Mouse (Mus musculus) cortical plate, adult 2 months (tissue): ENCODE results near the gene Setd1b. TPM values are rescaled to one million over a fixed set of nuclear protein-coding genes. Genes with fewer than 3 reads are reported as not detected.

Experiments used
- H3K27ac ChIP-seq: fragments of 200-500 bp; 2 replicates; pipeline ENCODE4 v1.5.1; 2012; ENCODE audit warnings: low read length, control low read depth, inconsistent platforms; ENCODE audit not compliant: insufficient read depth
- H3K4me1 ChIP-seq: fragments of 200-500 bp; 2 replicates; pipeline ENCODE4 v1.6.1; 2011; ENCODE audit warnings: low read length; ENCODE audit not compliant: control insufficient read depth, insufficient read depth
- H3K4me3 ChIP-seq: fragments of 200-500 bp; 2 replicates; pipeline ENCODE4 v1.5.1; 2011; ENCODE audit warnings: mild to moderate bottlenecking, low read length, control low read depth; ENCODE audit not compliant: insufficient read depth
- CTCF ChIP-seq: fragments of 200-500 bp; IDR thresholded peaks from 2 replicates; pipeline ENCODE4 v1.5.1; 2011; ENCODE audit warnings: mild to moderate bottlenecking, control low read depth, low read length; ENCODE audit not compliant: insufficient read depth; ENCODE audit errors: extremely low read depth
- POLR2A ChIP-seq: fragments of 200-500 bp; IDR thresholded peaks from 2 replicates; pipeline ENCODE4 v1.6.1; 2011; ENCODE audit warnings: mild to moderate bottlenecking, low read length, control low read depth; ENCODE audit not compliant: insufficient read depth; ENCODE audit errors: extremely low read depth
- polyA plus RNA-seq: library from polyadenylated mRNA; depleted of rRNA; stranded (reverse); fragments of >200 nt; gene quantifications from 2 replicates; pipeline ENCODE4 v1.2.3, GENCODE M21; 2012

Gene Setd1b
- polyA plus RNA-seq, 1 experiment, result 9.2 TPM

- peak overlapping the region; percentile 13; the same call in 1 of the 2 replicates for H3K4me3 ChIP-seq
- no peaks in the 10 kb centered on the region for H3K4me1 ChIP-seq
- TF ChIP-seq CTCF, result peak; percentile 98
- no peak for TF ChIP-seq POLR2A
- H3K27ac ChIP-seq, result no peak overlapping the region
Measured at GRCm38 (mm10) chr5:123171646-123172350, 29.8 kb downstream of the Setd1b start.

DNA sequence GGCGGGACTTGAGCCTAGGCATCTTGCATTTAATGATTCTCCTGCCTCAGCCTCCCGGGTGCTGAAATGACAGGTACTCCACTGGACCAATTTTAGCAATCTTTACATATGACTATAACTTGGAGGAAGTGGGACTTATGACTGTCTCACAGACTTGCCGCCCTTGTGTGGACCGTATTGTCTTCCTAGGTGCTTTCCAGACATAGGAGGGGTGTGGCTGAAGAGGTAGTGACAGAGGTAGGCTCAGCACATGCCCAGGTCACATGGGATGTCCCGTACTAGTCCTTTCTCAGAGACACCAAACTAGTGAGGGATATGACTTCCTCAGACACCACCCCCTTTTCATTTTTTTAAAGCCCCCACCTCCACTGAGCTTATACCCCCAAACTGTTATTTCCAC is 36.8 kb downstream of the Setd1b start:
- no peak overlapping the region for H3K4me3 ChIP-seq

GRCm38 (mm10) chr5:123180390-123180789 is 38.4 kb downstream of the Setd1b start:
- Histone ChIP-seq H3K27ac (no peak overlapping the region), H3K4me1 (no peaks in the 10 kb centered on the region), H3K4me3 (no peak overlapping the region)
- TF ChIP-seq POLR2A (no peak), CTCF (no peak)

More for the DNA sequence above, 36.8 kb downstream of the Setd1b start:
- Histone ChIP-seq H3K27ac (no peak overlapping the region), H3K4me1 (no peaks in the 10 kb centered on the region)
- TF ChIP-seq POLR2A, result no peak
- no peak for TF ChIP-seq CTCF

DNA sequence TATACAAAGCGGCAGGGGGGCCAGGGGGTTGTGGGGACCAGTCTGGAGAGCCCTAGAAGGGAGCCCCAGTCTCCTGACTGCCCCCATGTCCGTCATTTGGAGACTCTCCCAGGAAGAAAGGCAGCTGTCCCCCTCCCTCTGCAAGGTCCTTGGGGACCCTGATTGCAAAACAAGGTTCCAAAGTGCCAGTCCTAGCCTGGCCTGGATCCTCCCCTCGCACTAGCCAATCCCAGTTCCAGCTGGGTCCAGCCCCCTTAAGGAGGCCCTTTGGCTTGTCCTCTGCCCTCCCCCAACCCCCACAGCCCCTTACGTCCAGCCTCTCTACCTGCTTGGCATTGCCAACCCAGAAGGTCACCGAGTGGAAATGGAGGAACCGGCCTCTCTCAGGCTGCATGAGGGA is 39.5 kb downstream of the Setd1b start:
- Histone ChIP-seq H3K4me3 (no peak overlapping the region), H3K27ac (no peak overlapping the region), H3K4me1 (no peaks in the 10 kb centered on the region)
- no peak for TF ChIP-seq POLR2A
- no peak for TF ChIP-seq CTCF

DNA sequence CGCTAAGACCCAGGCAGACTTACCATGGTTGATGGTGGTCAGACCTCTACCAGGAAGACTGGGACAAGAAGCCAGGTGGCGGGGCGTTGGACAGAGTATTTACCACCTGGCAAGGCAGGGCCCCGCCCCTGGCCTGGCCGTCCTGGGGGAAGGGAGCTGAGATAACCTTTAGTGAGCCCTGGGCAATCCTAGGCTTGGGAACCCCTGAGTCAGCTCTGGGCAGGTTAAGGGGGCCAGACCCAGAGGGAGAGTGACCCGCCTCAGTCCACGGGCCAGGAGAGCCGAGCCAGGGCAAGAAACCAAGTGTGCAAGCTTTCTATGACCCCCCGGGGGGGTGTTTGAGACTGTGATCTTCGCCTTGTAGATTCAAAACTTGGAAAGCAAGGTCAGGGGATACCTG is 40.7 kb downstream of the Setd1b start, which contains the start of gene Hpd:
Gene Hpd, minus strand, starts transcription at position 77 of the 400 bp plus-strand sequence.
- TF ChIP-seq CTCF (no peak), POLR2A (no peak)

GRCm38 (mm10) chr5:123185966-123186365 is 44.0 kb downstream of the Setd1b start:
- Histone ChIP-seq H3K27ac (no peak overlapping the region), H3K4me1 (no peaks in the 10 kb centered on the region), H3K4me3 (no peak overlapping the region)
- TF ChIP-seq CTCF (no peak), POLR2A (no peak)

More for the DNA sequence above, 40.7 kb downstream of the Setd1b start, which contains the start of gene Hpd:
- H3K4me3 ChIP-seq, result no peak within 1 kb of the TSS
- H3K4me1 ChIP-seq, result no peaks in the 10 kb centered on the region
- no peak within 1 kb of the TSS for H3K27ac ChIP-seq

GRCm38 (mm10) chr5:123187306-123187705 is 45.3 kb downstream of the Setd1b start:
- Histone ChIP-seq H3K27ac (no peak overlapping the region), H3K4me1 (no peaks in the 10 kb centered on the region), H3K4me3 (no peak overlapping the region)
- TF ChIP-seq POLR2A (no peak), CTCF (no peak)

- Histone ChIP-seq H3K27ac (no peak overlapping the region), H3K4me3 (no peak overlapping the region), H3K4me1 (no peaks in the 10 kb centered on the region)
- TF ChIP-seq POLR2A (no peak), CTCF (no peak)
Measured at GRCm38 (mm10) chr5:123190912-123191311, 48.9 kb downstream of the Setd1b start.

DNA sequence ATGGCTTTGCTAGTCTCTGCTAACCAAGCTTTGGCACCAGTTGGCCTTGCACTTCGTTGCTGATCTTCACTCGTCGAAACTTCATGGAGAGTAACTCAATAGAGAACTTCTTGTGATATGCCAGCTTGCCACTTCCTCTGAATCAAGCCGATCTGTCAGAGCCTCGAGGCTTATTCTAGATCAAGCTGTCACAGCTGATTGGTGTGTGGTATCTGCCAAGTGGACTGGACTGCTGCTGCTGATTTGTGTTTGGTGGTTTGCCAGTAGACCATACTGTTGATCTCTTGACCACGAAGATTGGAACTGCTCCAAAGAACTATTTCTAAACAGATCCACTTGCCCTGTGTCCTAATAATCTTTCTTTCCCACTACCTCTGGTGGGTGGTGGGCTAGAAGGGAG is 49.4 kb downstream of the Setd1b start:
- Histone ChIP-seq H3K27ac (no peak overlapping the region), H3K4me3 (no peak overlapping the region), H3K4me1 (no peaks in the 10 kb centered on the region)
- TF ChIP-seq CTCF, result no peak
- TF ChIP-seq POLR2A, result no peak

DNA sequence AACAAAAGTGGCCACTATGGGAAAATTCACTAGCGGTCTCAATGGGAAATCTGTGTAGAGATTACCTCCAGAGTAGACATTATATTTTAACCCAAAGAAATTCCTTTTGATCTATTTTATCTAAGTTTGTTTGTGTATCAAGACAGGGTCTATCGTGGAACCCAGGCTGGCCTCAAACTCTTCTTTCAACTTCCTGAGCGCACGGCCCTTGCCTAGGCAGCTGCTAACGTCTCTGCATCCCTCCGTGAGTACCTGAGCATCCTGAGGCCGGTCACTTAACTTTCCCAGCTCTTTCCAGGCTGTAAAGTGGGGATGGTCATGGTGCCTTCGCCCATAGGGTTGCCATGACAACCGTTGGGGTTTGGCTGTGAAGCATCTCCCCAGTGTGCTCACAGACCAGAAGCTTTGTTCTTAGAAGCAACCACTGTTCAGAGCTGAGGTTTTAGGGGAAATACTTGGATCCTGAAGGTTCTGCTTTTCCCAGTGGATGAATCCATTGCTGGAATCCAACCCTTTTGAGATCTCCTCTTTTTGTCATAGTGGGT is 50.7 kb downstream of the Setd1b start:
- TF ChIP-seq POLR2A (no peak), CTCF (no peak)
- no peak overlapping the region for H3K4me3 ChIP-seq
- H3K4me1 ChIP-seq, result no peaks in the 10 kb centered on the region
- H3K27ac ChIP-seq, result no peak overlapping the region
